Mouse (Mus musculus): ENCODE data around the gene Adh6b.

The Adh6b gene

GRCm38 (mm10) chr3:138341471-138341870, at the start of gene Adh6b:
Gene Adh6b, plus strand, starts transcription at chr3:138341775.
- DNase-seq (ENCODE audit: low read depth, low spot score): no peak

GRCm38 (mm10) chr3:138293298-138293895, 48.2 kb upstream of the Adh6b start:
- no peak for DNase-seq (ENCODE audit: low read depth, low spot score)

GRCm38 (mm10) chr3:138300130-138300529, 41.4 kb upstream of the Adh6b start:
- DNase-seq (ENCODE audit: low read depth, low spot score): no peak

GRCm38 (mm10) chr3:138302676-138303075, 38.9 kb upstream of the Adh6b start:
- DNase-seq (ENCODE audit: low read depth, low spot score): no peak

- DNase-seq (ENCODE audit: low read depth, low spot score): no peak
These were observed 37.6 kb upstream of the Adh6b start for GRCm38 (mm10) chr3:138303771-138304488.

- DNase-seq (ENCODE audit: low read depth, low spot score): no peak
These were observed 37.1 kb upstream of the Adh6b start for GRCm38 (mm10) chr3:138304489-138304871.

- no peak for DNase-seq (ENCODE audit: low read depth, low spot score)
These were observed 35.9 kb upstream of the Adh6b start for GRCm38 (mm10) chr3:138305486-138306289.

GRCm38 (mm10) chr3:138306290-138306683, 35.3 kb upstream of the Adh6b start:
- DNase-seq (ENCODE audit: low read depth, low spot score): no peak

- no peak for DNase-seq (ENCODE audit: low read depth, low spot score)
These were observed 31.7 kb upstream of the Adh6b start for GRCm38 (mm10) chr3:138309910-138310309.

GRCm38 (mm10) chr3:138311015-138311414, 30.6 kb upstream of the Adh6b start:
- DNase-seq (ENCODE audit: low read depth, low spot score): no peak

- no peak for DNase-seq (ENCODE audit: low read depth, low spot score)
These were observed 28.6 kb upstream of the Adh6b start, which contains the start of gene Adh6a for GRCm38 (mm10) chr3:138312965-138313364. Gene Adh6a, plus strand, starts transcription at chr3:138313286.

- DNase-seq (ENCODE audit: low read depth, low spot score): no peak
These were observed 24.6 kb upstream of the Adh6b start for GRCm38 (mm10) chr3:138316908-138317472.

GRCm38 (mm10) chr3:138325001-138325400, 16.6 kb upstream of the Adh6b start:
- no peak for DNase-seq (ENCODE audit: low read depth, low spot score)

- no peak for DNase-seq (ENCODE audit: low read depth, low spot score)
These were observed 16.1 kb upstream of the Adh6b start for GRCm38 (mm10) chr3:138325466-138325865.

GRCm38 (mm10) chr3:138333910-138334309, 7.7 kb upstream of the Adh6b start:
- DNase-seq (ENCODE audit: low read depth, low spot score): no peak

GRCm38 (mm10) chr3:138334320-138334719, 7.3 kb upstream of the Adh6b start:
- DNase-seq (ENCODE audit: low read depth, low spot score): no peak

GRCm38 (mm10) chr3:138335566-138335965, 6.0 kb upstream of the Adh6b start:
- no peak for DNase-seq (ENCODE audit: low read depth, low spot score)

GRCm38 (mm10) chr3:138336104-138336754, 5.3 kb upstream of the Adh6b start:
- no peak for DNase-seq (ENCODE audit: low read depth, low spot score)

GRCm38 (mm10) chr3:138347041-138347440, 5.5 kb downstream of the Adh6b start:
- DNase-seq (ENCODE audit: low read depth, low spot score): no peak

GRCm38 (mm10) chr3:138352012-138352809, 10.6 kb downstream of the Adh6b start:
- DNase-seq (ENCODE audit: low read depth, low spot score): no peak

GRCm38 (mm10) chr3:138358856-138359255, 17.3 kb downstream of the Adh6b start:
- no peak for DNase-seq (ENCODE audit: low read depth, low spot score)

Data from retina, adult 2 months (tissue).